Mouse (Mus musculus) neural tube, postnatal 0 days (tissue): ENCODE results near the gene Rps27a. TPM values are rescaled to one million over a fixed set of nuclear protein-coding genes. Genes with fewer than 3 reads are reported as not detected.

Experiments
- polyA plus RNA-seq: library from polyadenylated mRNA; unstranded; fragments of >200 nt; fragmentation: Nextera tagmentation; extraction: Ambion mirVana; gene quantifications from 2 replicates; pipeline ENCODE4 v1.2.1, GENCODE M21; 2015

Rps27a gene
- 550 and 655 TPM in 2 replicates for polyA plus RNA-seq

GRCm38 (mm10) chr11:29547752-29548503, at the start of gene Rps27a, which contains the start of gene Clhc1:
Gene Rps27a, minus strand, starts transcription at chr11:29548109.
Gene Clhc1, plus strand, starts transcription at chr11:29547950.

GRCm38 (mm10) chr11:29525988-29526794, 21.7 kb downstream of the Rps27a start, which contains the start of gene Mtif2:
Gene Mtif2, plus strand, starts transcription at chr11:29526408.

GRCm38 (mm10) chr11:29514682-29515412, 33.1 kb downstream of the Rps27a start, which contains the start of gene Prorsd1:
Gene Prorsd1, minus strand, starts transcription at chr11:29515033.

Other genes starting within 250 kb of the Rps27a start
- gene Ccdc88a, start 174.5 kb downstream of the Rps27a start, polyA plus RNA-seq, result 72.0 and 84.7 TPM in 2 replicates
- 11.1 and 11.8 TPM in 2 replicates for gene Prorsd1, start 33.1 kb downstream of the Rps27a start, polyA plus RNA-seq
- gene Mtif2, start 21.7 kb downstream of the Rps27a start, polyA plus RNA-seq, result 38.7 and 41.9 TPM in 2 replicates
- gene Clhc1, start 159 bp downstream of the Rps27a start, polyA plus RNA-seq, result 0.14 TPM in 2 replicates
- 153 TPM in 2 replicates for gene Rtn4, start 144.8 kb upstream of the Rps27a start, polyA plus RNA-seq